Mouse (Mus musculus): ENCODE results near the gene Gigyf1.

GRCm38 (mm10) chr5:137553000-137553399 lies 34.7 kb downstream of the Gigyf1 start:
- TF ChIP-seq POLR2A (IDR thresholded peaks at IDR 0.05; ENCODE audit: borderline replicate concordance, control insufficient read depth, low read depth, low read length) (no peak), CTCF (IDR thresholded peaks at IDR 0.05; ENCODE audit: control insufficient read depth, insufficient read depth, low read length) (no peak)
